Mouse (Mus musculus) midbrain, embryonic 16.5 days (tissue): ENCODE measurements around the gene Olfr486. TPM values are rescaled to one million over a fixed set of nuclear protein-coding genes. Genes with fewer than 3 reads are reported as not detected.

Experiments used
- polyA plus RNA-seq: library from polyadenylated mRNA; unstranded; fragments of >200 nt; fragmentation: Nextera tagmentation; extraction: Ambion mirVana; gene quantifications from 2 replicates; pipeline ENCODE4 v1.2.1, GENCODE M21; 2015

Olfr486 gene
- polyA plus RNA-seq, 1 experiment from 2014 or later, result not detected

Other genes starting within 250 kb of the Olfr486 start
- gene Olfr473, start 242.3 kb downstream of the Olfr486 start, polyA plus RNA-seq, result not detected in 2 replicates
- gene Olfr474, start 218.1 kb downstream of the Olfr486 start, polyA plus RNA-seq, result not detected in 2 replicates
- not detected in 2 replicates for gene Olfr476, start 207.9 kb downstream of the Olfr486 start, polyA plus RNA-seq
- gene Olfr477, start 186.0 kb downstream of the Olfr486 start, polyA plus RNA-seq, result not detected in 2 replicates
- not detected in 2 replicates for gene Olfr478, start 138.8 kb downstream of the Olfr486 start, polyA plus RNA-seq
- not detected in 2 replicates for gene Olfr479, start 122.0 kb downstream of the Olfr486 start, polyA plus RNA-seq
- not detected in 2 replicates for gene Olfr480, start 105.4 kb downstream of the Olfr486 start, polyA plus RNA-seq
- not detected in 2 replicates for gene Olfr481, start 92.9 kb downstream of the Olfr486 start, polyA plus RNA-seq
- 0.08 and 0.10 TPM in 2 replicates for gene Olfr482, start 75.2 kb downstream of the Olfr486 start, polyA plus RNA-seq
- gene Olfr483, start 71.9 kb downstream of the Olfr486 start, polyA plus RNA-seq, result not detected in 2 replicates
- gene Olfr484, start 45.3 kb downstream of the Olfr486 start, polyA plus RNA-seq, result not detected in 2 replicates
- gene Olfr485, start 12.9 kb downstream of the Olfr486 start, polyA plus RNA-seq, result not detected in 2 replicates
- gene Olfr487, start 41.9 kb upstream of the Olfr486 start, polyA plus RNA-seq, result not detected in 2 replicates
- gene Olfr488, start 85.6 kb upstream of the Olfr486 start, polyA plus RNA-seq, result not detected in 2 replicates
- gene Olfr490, start 116.2 kb upstream of the Olfr486 start, polyA plus RNA-seq, result not detected in 2 replicates
- not detected in 2 replicates for gene Olfr491, start 140.7 kb upstream of the Olfr486 start, polyA plus RNA-seq
- gene Olfr492, start 150.9 kb upstream of the Olfr486 start, polyA plus RNA-seq, result not detected in 2 replicates
- gene Olfr493, start 174.2 kb upstream of the Olfr486 start, polyA plus RNA-seq, result not detected in 2 replicates
- gene Olfr494, start 192.6 kb upstream of the Olfr486 start, polyA plus RNA-seq, result not detected in 2 replicates
- gene Olfr495, start 220.4 kb upstream of the Olfr486 start, polyA plus RNA-seq, result not detected in 2 replicates
- not detected in 2 replicates for gene Olfr497, start 247.7 kb upstream of the Olfr486 start, polyA plus RNA-seq